Mouse (Mus musculus) forebrain, postnatal 0 days (tissue): ENCODE data around the gene Tsks. TPM values are rescaled to one million over a fixed set of nuclear protein-coding genes. Genes with fewer than 3 reads are reported as not detected.

Experiments
- ATAC-seq: fragments of 200-750 bp; cut with Nextera tagmentation; 2 replicates; pipeline ENCODE4 v1.8.0; 2017; ENCODE audit warnings: mild to moderate bottlenecking, moderate library complexity
- DNase-seq: peaks from one replicate; pipeline ENCODE4 v3.0.0-alpha.2; 2015
- H3K27ac ChIP-seq: fragments of 300-500 bp; sonication (generic); 2 replicates; pipeline ENCODE4 v1.5.1; 2014; ENCODE audit warnings: low read depth, mild to moderate bottlenecking, antibody characterized with exemption, low read length, moderate library complexity, mixed read lengths
- H3K27me3 ChIP-seq: fragments of 300-500 bp; sonication (generic); 2 replicates; pipeline ENCODE4 v1.6.1; 2014; ENCODE audit warnings: mild to moderate bottlenecking, low read length, mixed read lengths; ENCODE audit not compliant: insufficient read depth
- H3K36me3 ChIP-seq: fragments of 300-500 bp; sonication (generic); 2 replicates; pipeline ENCODE4 v1.6.1; 2014; ENCODE audit warnings: mild to moderate bottlenecking, moderate library complexity; ENCODE audit not compliant: insufficient read depth
- H3K4me1 ChIP-seq: fragments of 300-500 bp; sonication (generic); 2 replicates; pipeline ENCODE4 v1.6.1; 2014; ENCODE audit warnings: antibody characterized with exemption; ENCODE audit not compliant: insufficient read depth
- H3K4me2 ChIP-seq: fragments of 300-500 bp; sonication (generic); 2 replicates; pipeline ENCODE4 v1.6.1; 2014; ENCODE audit warnings: low read depth, mild to moderate bottlenecking, moderate library complexity
- H3K4me3 ChIP-seq: fragments of 300-500 bp; sonication (generic); 2 replicates; pipeline ENCODE4 v1.5.1; 2014; ENCODE audit warnings: low read depth, low read length, mixed read lengths
- H3K9ac ChIP-seq: fragments of 300-500 bp; sonication (generic); 2 replicates; pipeline ENCODE4 v1.6.1; 2014; ENCODE audit warnings: mild to moderate bottlenecking
- H3K9me3 ChIP-seq: fragments of 300-500 bp; sonication (generic); 2 replicates; pipeline ENCODE4 v1.6.1; 2016; ENCODE audit warnings: low read length
- CTCF ChIP-seq: sonication (generic); IDR thresholded peaks from 2 replicates; pipeline ENCODE4 v1.5.1; 2016; ENCODE audit warnings: antibody characterized with exemption, control low read depth, low read depth
- WGBS: fragments of 180-500 bp; shearing (Covaris S2); extraction: QIAGEN DNeasy Blood & Tissue Kit; methylation state at CpG from one replicate; pipeline ENCODE4 v1.1.7; 2014; 5-methylcytosine and 5-hydroxymethylcytosine counted together
- polyA plus RNA-seq: library from polyadenylated mRNA; unstranded; fragments of >200 nt; fragmentation: Nextera tagmentation; extraction: Ambion mirVana; gene quantifications from 2 replicates; pipeline ENCODE4 v1.2.1, GENCODE M21; 2015
- total RNA-seq: library from RNA; depleted of rRNA; stranded (reverse); fragments of >200 nt; gene quantifications from 2 replicates; pipeline ENCODE4 v1.2.3, GENCODE M21; 2014

The Tsks gene
- total and polyA plus RNA-seq, 2 experiments from 2014 or later: 0.18 TPM; not detected in 1

- peaks cover 22% of the 10 kb centered on the region; the same call in 1 of the 2 replicates for H3K4me1 ChIP-seq
- peak within 1 kb of the TSS; percentile 56 for H3K4me3 ChIP-seq
- TF ChIP-seq CTCF: peak; percentile 15; the same call in 1 of the 2 replicates
- H3K4me2 ChIP-seq: peak within 1 kb of the TSS; percentile 80
- WGBS: 1% methylated on average over 22 of the region's 22 CpGs
- DNase-seq (peak; percentile 94), ATAC-seq (peak; percentile 38)
- H3K27ac ChIP-seq: peak within 1 kb of the TSS; percentile 93
- H3K27me3 ChIP-seq: no peaks in the 10 kb centered on the region
- H3K9ac ChIP-seq: peak within 1 kb of the TSS; percentile 77
- H3K36me3 ChIP-seq: peaks cover 33% of the 10 kb centered on the region
- no peaks in the 10 kb centered on the region for H3K9me3 ChIP-seq
These were observed 31.5 kb downstream of the Tsks start, which contains the start of gene Cpt1c for GRCm38 (mm10) chr7:44974383-44975116. Gene Cpt1c (minus strand): TSS chr7:44974851.

- H3K36me3 ChIP-seq: peaks cover 38% of the 10 kb centered on the region
- no peak for TF ChIP-seq CTCF
- DNase-seq (no peak), ATAC-seq (no peak)
- no peaks in the 10 kb centered on the region for H3K9me3 ChIP-seq
- no peak overlapping the region for H3K9ac ChIP-seq
- 14% methylated on average over 6 of the region's 6 CpGs for WGBS
- peak overlapping the region; percentile 80 for H3K4me2 ChIP-seq
- peaks cover 22% of the 10 kb centered on the region; the same call in 1 of the 2 replicates for H3K4me1 ChIP-seq
- H3K27ac ChIP-seq: peak overlapping the region; percentile 93
- no peak overlapping the region for H3K4me3 ChIP-seq
- no peaks in the 10 kb centered on the region for H3K27me3 ChIP-seq
These were observed 32.1 kb downstream of the Tsks start for GRCm38 (mm10) chr7:44975117-44975419.

- no peak overlapping the region for H3K4me2 ChIP-seq
- H3K36me3 ChIP-seq: peaks cover 61% of the 10 kb centered on the region
- H3K27ac ChIP-seq: no peak overlapping the region
- WGBS: 89% methylated on average over 3 of the region's 3 CpGs
- H3K4me1 ChIP-seq: peaks cover 4% of the 10 kb centered on the region; the same call in 1 of the 2 replicates
- DNase-seq (no peak), ATAC-seq (no peak)
- no peaks in the 10 kb centered on the region for H3K27me3 ChIP-seq
- TF ChIP-seq CTCF: peak; percentile 50
- H3K9me3 ChIP-seq: no peaks in the 10 kb centered on the region
- no peak overlapping the region for H3K4me3 ChIP-seq
- H3K9ac ChIP-seq: no peak overlapping the region
These were observed 35.3 kb downstream of the Tsks start for GRCm38 (mm10) chr7:44978300-44978699.

GRCm38 (mm10) chr7:44981539-44981938 lies 38.5 kb downstream of the Tsks start:
- 96% methylated on average over 8 of the region's 8 CpGs for WGBS
- H3K27ac ChIP-seq: no peak overlapping the region
- peaks cover 59% of the 10 kb centered on the region for H3K36me3 ChIP-seq
- H3K9me3 ChIP-seq: no peaks in the 10 kb centered on the region
- DNase-seq: no peak
- TF ChIP-seq CTCF: no peak
- H3K9ac ChIP-seq: no peak overlapping the region
- ATAC-seq: no peak
- H3K4me1 ChIP-seq: peaks cover 9% of the 10 kb centered on the region; the same call in 1 of the 2 replicates
- no peak overlapping the region for H3K4me3 ChIP-seq
- H3K27me3 ChIP-seq: no peaks in the 10 kb centered on the region
- H3K4me2 ChIP-seq: no peak overlapping the region

- 27% methylated on average over 6 of the region's 6 CpGs for WGBS
- no peak for ATAC-seq
These were observed 40.1 kb downstream of the Tsks start for GRCm38 (mm10) chr7:44983085-44983484.

GRCm38 (mm10) chr7:44983944-44984832 lies 41.2 kb downstream of the Tsks start:
- DNase-seq (no peak), ATAC-seq (no peak)
- Histone ChIP-seq H3K9ac (no peak overlapping the region), H3K9me3 (no peaks in the 10 kb centered on the region), H3K4me3 (0 out of 2 replicates have a peak overlapping the region, but pooled peaks have one; percentile 96), H3K36me3 (peaks cover 35% of the 10 kb centered on the region), H3K4me2 (peak overlapping the region; percentile 62), H3K27me3 (no peaks in the 10 kb centered on the region), H3K27ac (no peak overlapping the region), H3K4me1 (peaks cover 21% of the 10 kb centered on the region)
- no peak for TF ChIP-seq CTCF
- 76% methylated on average over 7 of the region's 7 CpGs for WGBS

More at GRCm38 (mm10) chr7:44983085-44983484, 40.1 kb downstream of the Tsks start:
- Histone ChIP-seq H3K9me3 (no peaks in the 10 kb centered on the region), H3K27ac (no peak overlapping the region), H3K4me3 (no peak overlapping the region), H3K4me2 (no peak overlapping the region), H3K4me1 (peaks cover 15% of the 10 kb centered on the region; the same call in 1 of the 2 replicates), H3K9ac (no peak overlapping the region), H3K36me3 (peaks cover 43% of the 10 kb centered on the region), H3K27me3 (no peaks in the 10 kb centered on the region)
- TF ChIP-seq CTCF: peak; percentile 87
- peak; percentile 79 for DNase-seq
